Mouse (Mus musculus): ENCODE results near the gene Plagl1.

- TF ChIP-seq CTCF (IDR thresholded peaks at IDR 0.05; ENCODE audit: low read depth) (no peak), EP300 (IDR thresholded peaks at IDR 0.05; ENCODE audit: low read depth) (no peak)
These were observed 73.5 kb downstream of the Plagl1 start for GRCm38 (mm10) chr10:13133850-13134249.
